Mouse (Mus musculus): ENCODE measurements around the gene Ddx31. TPM values are rescaled to one million over a fixed set of nuclear protein-coding genes. Genes with fewer than 3 reads are reported as not detected.

The Ddx31 gene
- polyA plus RNA-seq, 1 experiment, result 10.5 TPM

DNA sequence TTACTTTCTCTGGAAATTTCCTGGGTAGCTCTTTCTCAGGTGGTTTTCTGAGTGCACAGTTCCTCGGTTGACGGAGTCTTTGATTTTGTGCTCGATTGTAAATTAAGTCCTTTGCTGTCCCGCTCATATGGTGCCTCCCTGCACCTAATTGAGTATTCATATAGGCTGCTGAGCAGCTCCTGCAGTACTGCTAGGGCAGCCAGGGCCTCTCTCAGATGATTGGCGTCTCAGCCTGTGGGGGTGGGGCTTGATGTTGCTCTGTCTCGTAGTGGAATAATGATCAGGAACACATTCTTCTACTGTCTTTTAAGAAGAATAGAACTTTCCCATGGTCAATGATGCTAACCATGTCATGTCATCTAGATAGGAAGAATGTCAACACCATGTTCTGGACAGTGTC, 105.2 kb downstream of the Ddx31 start:
- Histone ChIP-seq H3K4me1 (ENCODE audit: control insufficient read depth, insufficient read depth, low read length) (no peaks in the 10 kb centered on the region), H3K4me3 (ENCODE audit: insufficient read depth, low read length) (no peak overlapping the region), H3K27ac (ENCODE audit: insufficient read depth, low read depth, low read length) (no peak overlapping the region)
- TF ChIP-seq CTCF (IDR thresholded peaks at IDR 0.05; ENCODE audit: low read depth, low read length), result no peak

DNA sequence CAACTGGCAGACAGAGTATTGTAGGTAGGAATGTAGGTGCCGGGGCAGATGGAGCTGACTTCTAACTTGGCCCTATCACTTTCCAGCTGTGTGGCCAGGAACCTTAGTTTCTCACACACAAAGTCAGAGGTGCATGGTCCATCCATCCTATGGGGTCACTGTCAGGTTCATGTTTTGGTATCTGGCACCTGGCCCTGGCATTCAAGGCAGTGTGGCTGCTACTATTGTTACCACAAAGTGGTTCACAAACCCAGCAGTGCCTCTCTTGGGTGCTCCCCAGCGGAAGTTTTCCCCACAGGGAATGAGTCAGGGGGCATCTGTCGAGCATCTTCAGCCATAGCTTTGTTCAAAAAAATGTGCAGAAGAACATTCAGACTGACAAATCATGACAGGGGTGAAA, 106.1 kb downstream of the Ddx31 start:
- no peak overlapping the region for H3K4me3 ChIP-seq (ENCODE audit: insufficient read depth, low read length)
- TF ChIP-seq CTCF (IDR thresholded peaks at IDR 0.05; ENCODE audit: low read depth, low read length) (no peak), POLR2A (IDR thresholded peaks at IDR 0.05; ENCODE audit: borderline replicate concordance, low read depth, low read length) (no peak)

DNA sequence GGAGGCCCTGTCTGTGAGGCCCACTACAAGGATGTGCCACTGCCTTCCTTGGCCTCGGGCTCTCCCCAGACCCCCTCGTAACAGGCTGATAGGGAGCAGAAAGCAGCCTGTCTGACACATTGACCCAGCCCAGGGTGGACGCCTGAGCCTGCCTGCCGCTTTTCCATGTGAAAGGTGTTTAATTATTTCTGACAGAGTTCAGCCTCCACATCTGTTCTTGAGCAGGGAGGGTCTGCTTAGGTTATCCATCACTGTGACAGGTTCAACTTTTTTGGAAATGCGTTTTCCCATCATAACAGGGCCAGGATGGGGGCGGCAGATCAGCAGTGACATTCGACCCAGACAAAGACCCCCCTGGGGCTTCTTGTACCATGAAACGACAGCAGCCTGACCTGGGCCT, 112.8 kb downstream of the Ddx31 start:
- no peak for TF ChIP-seq POLR2A (IDR thresholded peaks at IDR 0.05; ENCODE audit: borderline replicate concordance, low read depth, low read length)
- TF ChIP-seq CTCF (IDR thresholded peaks at IDR 0.05; ENCODE audit: low read depth, low read length), result no peak
- no peak overlapping the region for H3K27ac ChIP-seq (ENCODE audit: insufficient read depth, low read depth, low read length)
- no peak overlapping the region for H3K4me3 ChIP-seq (ENCODE audit: insufficient read depth, low read length)
- H3K4me1 ChIP-seq (ENCODE audit: control insufficient read depth, insufficient read depth, low read length), result no peaks in the 10 kb centered on the region

More for the DNA sequence above, 106.1 kb downstream of the Ddx31 start:
- Histone ChIP-seq H3K4me1 (ENCODE audit: control insufficient read depth, insufficient read depth, low read length) (no peaks in the 10 kb centered on the region), H3K27ac (ENCODE audit: insufficient read depth, low read depth, low read length) (no peak overlapping the region)

DNA sequence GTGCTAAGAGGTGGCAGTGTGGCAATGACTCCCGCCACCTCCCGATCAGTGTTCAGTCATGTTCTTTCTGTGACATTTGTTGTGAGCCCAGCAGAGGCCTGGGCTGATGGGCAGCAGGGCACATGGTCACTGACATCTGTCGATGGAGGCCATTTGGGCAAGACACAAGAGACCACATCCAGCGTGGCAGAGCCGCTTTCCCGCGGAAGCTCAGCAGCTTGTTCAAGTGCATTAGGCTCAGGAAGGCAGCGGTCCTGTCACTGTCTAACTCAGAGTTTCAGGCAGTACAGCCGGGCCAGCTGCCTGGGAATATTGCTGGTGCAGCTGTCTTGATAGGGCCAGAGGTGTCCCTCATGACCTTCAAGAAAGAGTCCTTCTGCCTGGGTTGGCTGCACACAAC, 114.4 kb downstream of the Ddx31 start:
- TF ChIP-seq POLR2A (IDR thresholded peaks at IDR 0.05; ENCODE audit: borderline replicate concordance, low read depth, low read length) (no peak), CTCF (IDR thresholded peaks at IDR 0.05; ENCODE audit: low read depth, low read length) (no peak)
- H3K4me3 ChIP-seq (ENCODE audit: insufficient read depth, low read length), result no peak overlapping the region
- no peak overlapping the region for H3K27ac ChIP-seq (ENCODE audit: insufficient read depth, low read depth, low read length)
- no peaks in the 10 kb centered on the region for H3K4me1 ChIP-seq (ENCODE audit: control insufficient read depth, insufficient read depth, low read length)

Other genes starting within 250 kb of the Ddx31 start
- gene Gfi1b, start 218.4 kb upstream of the Ddx31 start, polyA plus RNA-seq (2012; ENCODE audit: insufficient read depth, insufficient read length, missing spikeins), result 0.55 TPM in 1 of 2 replicates, not detected in the other
- 19.0 and 21.4 TPM in 2 replicates for gene Tsc1, start 199.2 kb upstream of the Ddx31 start, polyA plus RNA-seq (2012; ENCODE audit: insufficient read depth, insufficient read length, missing spikeins)
- gene Spaca9, start 140.7 kb upstream of the Ddx31 start, polyA plus RNA-seq (2012; ENCODE audit: insufficient read depth, insufficient read length, missing spikeins), result 4.8 and 5.9 TPM in 2 replicates
- gene Ak8, start 140.2 kb upstream of the Ddx31 start, polyA plus RNA-seq (2012; ENCODE audit: insufficient read depth, insufficient read length, missing spikeins), result 2.5 and 2.6 TPM in 2 replicates
- gene Gtf3c4, start within 50 bp of the Ddx31 start, polyA plus RNA-seq (2012; ENCODE audit: insufficient read depth, insufficient read length, missing spikeins), result 7.8 and 10.0 TPM in 2 replicates
- gene Barhl1, start 76.3 kb downstream of the Ddx31 start, polyA plus RNA-seq (2012; ENCODE audit: insufficient read depth, insufficient read length, missing spikeins), result not detected in 2 replicates
- gene Cfap77, start 214.7 kb downstream of the Ddx31 start, polyA plus RNA-seq (2012; ENCODE audit: insufficient read depth, insufficient read length, missing spikeins), result not detected in 2 replicates
- 23.1 and 26.7 TPM in 2 replicates for gene Ttf1, start 219.9 kb downstream of the Ddx31 start, polyA plus RNA-seq (2012; ENCODE audit: insufficient read depth, insufficient read length, missing spikeins)

All from bone marrow macrophage, adult 2 months (primary cell).